Mouse (Mus musculus) limb, embryonic 14.5 days (tissue): Measurements from ENCODE around the gene Rbm33. TPM values are rescaled to one million over a fixed set of nuclear protein-coding genes. Genes with fewer than 3 reads are reported as not detected.

Source experiments
- ATAC-seq: fragments of 200-750 bp; cut with Nextera tagmentation; 2 replicates; pipeline ENCODE4 v1.8.0; 2017; ENCODE audit warnings: low read depth, moderate number of reproducible peaks, moderate TSS enrichment; ENCODE audit not compliant: low FRiP score
- DNase-seq: peaks from one replicate; pipeline ENCODE4 v3.0.0-alpha.2; 2015; ENCODE audit warnings: low spot score
- H3K27ac ChIP-seq: fragments of 300-500 bp; sonication (generic); replicated peaks from 2 replicates; pipeline ENCODE4 v1.5.1; 2014; ENCODE audit warnings: low read depth, mild to moderate bottlenecking, low read length, moderate library complexity, mixed read lengths
- H3K27me3 ChIP-seq: fragments of 300-500 bp; sonication (generic); 2 replicates; pipeline ENCODE4 v1.6.1; 2014; ENCODE audit warnings: low read length, mixed read lengths; ENCODE audit not compliant: control insufficient read depth, insufficient read depth
- H3K36me3 ChIP-seq: fragments of 300-500 bp; sonication (generic); 2 replicates; pipeline ENCODE4 v1.6.1; 2014; ENCODE audit warnings: mild to moderate bottlenecking, low read length, moderate library complexity, mixed read lengths; ENCODE audit not compliant: control insufficient read depth, insufficient read depth
- H3K4me1 ChIP-seq: fragments of 300-500 bp; sonication (generic); 2 replicates; pipeline ENCODE4 v1.6.1; 2014; ENCODE audit warnings: antibody characterized with exemption, low read length, mixed read lengths; ENCODE audit not compliant: control insufficient read depth, insufficient read depth
- H3K4me2 ChIP-seq: fragments of 300-500 bp; sonication (generic); replicated peaks from 2 replicates; pipeline ENCODE4 v1.6.1; 2014; ENCODE audit warnings: low read depth, mild to moderate bottlenecking, low read length, moderate library complexity; ENCODE audit not compliant: severe bottlenecking
- H3K4me3 ChIP-seq: fragments of 300-500 bp; sonication (generic); replicated peaks from 2 replicates; pipeline ENCODE4 v1.5.1; 2014; ENCODE audit warnings: low read length
- H3K9ac ChIP-seq: fragments of 300-500 bp; sonication (generic); 2 replicates; pipeline ENCODE4 v1.6.1; 2014; ENCODE audit warnings: mild to moderate bottlenecking, low read depth, low read length, moderate library complexity; ENCODE audit not compliant: severe bottlenecking
- H3K9me3 ChIP-seq: fragments of 300-500 bp; sonication (generic); 2 replicates; pipeline ENCODE4 v1.6.1; 2016; ENCODE audit warnings: low read length; ENCODE audit not compliant: control insufficient read depth
- POLR2A ChIP-seq: fragments of 200-500 bp; IDR thresholded peaks from 2 replicates; pipeline ENCODE4 v1.8.0; 2012; ENCODE audit warnings: inconsistent platforms, mild to moderate bottlenecking, moderate library complexity, borderline replicate concordance; ENCODE audit not compliant: insufficient read depth, insufficient read length; ENCODE audit errors: extremely low read depth
- WGBS: fragments of 180-500 bp; shearing (Covaris S2); extraction: QIAGEN DNeasy Blood & Tissue Kit; methylation state at CpG from one replicate; pipeline ENCODE4 v1.1.7; 2014; 5-methylcytosine and 5-hydroxymethylcytosine counted together
- polyA plus RNA-seq, 2 experiments: library from polyadenylated mRNA; depleted of rRNA in 1 of 2; stranded (reverse) in 1 of 2; unstranded in 1 of 2; fragments of >200 nt; fragmentation: Nextera tagmentation in 1 of 2; extraction: Ambion mirVana in 1 of 2; gene quantifications; 2 replicates each; pipeline versions ENCODE4 v1.2.1 to v1.2.3; 2012 to 2014

Rbm33 gene
- polyA plus RNA-seq, 2 experiments = 19.3 to 43.9 TPM

DNA sequence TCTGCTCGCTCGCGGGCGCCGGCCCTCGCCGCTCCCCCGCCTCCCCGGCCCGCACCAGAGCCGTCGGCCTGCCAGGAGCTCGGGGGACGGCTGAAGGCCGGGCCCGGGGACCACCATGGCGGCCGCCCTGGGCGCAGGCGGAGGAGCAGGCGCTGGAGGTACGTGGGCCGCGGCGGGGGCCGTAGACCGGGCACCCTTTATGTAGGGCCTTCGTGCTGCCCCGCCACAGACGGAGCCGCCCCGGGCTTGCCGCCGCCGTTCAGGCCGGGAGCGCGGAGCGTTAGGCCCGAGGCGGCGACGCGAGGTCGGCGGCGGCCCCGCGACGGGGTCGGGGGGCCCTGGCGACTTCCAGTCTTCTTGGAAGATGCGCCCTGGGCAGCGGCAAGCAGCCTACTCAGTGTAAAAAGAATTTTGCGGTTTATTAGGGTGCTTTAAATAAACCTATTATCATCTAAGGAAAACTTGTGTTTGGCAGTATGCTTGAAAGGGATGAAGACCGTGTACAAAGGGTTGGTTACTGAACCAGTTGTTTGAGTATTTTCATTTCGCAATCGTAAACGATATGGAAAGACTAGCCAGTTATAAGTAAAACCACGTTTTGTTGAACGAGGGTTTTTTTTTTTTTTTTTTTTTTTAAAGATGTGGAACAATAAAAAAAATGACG, 464 bp downstream of the Rbm33 start:
- Histone ChIP-seq H3K9me3 (no peaks in the 10 kb centered on the region), H3K27ac (peak overlapping the region; percentile 100), H3K36me3 (no peaks in the 10 kb centered on the region), H3K4me1 (peaks cover 14% of the 10 kb centered on the region), H3K4me2 (peak overlapping the region; percentile 56), H3K27me3 (no peaks in the 10 kb centered on the region), H3K9ac (peak overlapping the region; percentile 100), H3K4me3 (peak overlapping the region; percentile 97)
- ATAC-seq (no peak; the same call in 1 of the 2 replicates), DNase-seq (peak; percentile 16)
- WGBS = under 1% methylated on average over 33 of the region's 62 CpGs
- no peak for TF ChIP-seq POLR2A

- Histone ChIP-seq H3K4me1 (peaks cover 14% of the 10 kb centered on the region), H3K9me3 (no peaks in the 10 kb centered on the region), H3K4me3 (peak overlapping the region; percentile 97), H3K4me2 (peak overlapping the region; percentile 56), H3K27ac (no peak overlapping the region), H3K27me3 (no peaks in the 10 kb centered on the region), H3K36me3 (no peaks in the 10 kb centered on the region), H3K9ac (peak overlapping the region; percentile 100)
- TF ChIP-seq POLR2A = no peak
- 5% methylated on average over 3 of the region's 3 CpGs for WGBS
- ATAC-seq (no peak), DNase-seq (peak; percentile 19)
Observed at GRCm38 (mm10) chr5:28317917-28318267, 971 bp downstream of the Rbm33 start.

GRCm38 (mm10) chr5:28318671-28319070, 1.8 kb downstream of the Rbm33 start:
- no peak for DNase-seq
- H3K27ac ChIP-seq = no peak overlapping the region
- peaks cover 14% of the 10 kb centered on the region for H3K4me1 ChIP-seq
- 70% methylated on average over 2 of the region's 2 CpGs for WGBS
- no peak for ATAC-seq
- H3K9ac ChIP-seq = no peak overlapping the region
- no peaks in the 10 kb centered on the region for H3K36me3 ChIP-seq
- peak overlapping the region; percentile 97 for H3K4me3 ChIP-seq
- H3K4me2 ChIP-seq = peak overlapping the region; percentile 56
- H3K27me3 ChIP-seq = no peaks in the 10 kb centered on the region
- no peaks in the 10 kb centered on the region for H3K9me3 ChIP-seq
- no peak for TF ChIP-seq POLR2A

DNA sequence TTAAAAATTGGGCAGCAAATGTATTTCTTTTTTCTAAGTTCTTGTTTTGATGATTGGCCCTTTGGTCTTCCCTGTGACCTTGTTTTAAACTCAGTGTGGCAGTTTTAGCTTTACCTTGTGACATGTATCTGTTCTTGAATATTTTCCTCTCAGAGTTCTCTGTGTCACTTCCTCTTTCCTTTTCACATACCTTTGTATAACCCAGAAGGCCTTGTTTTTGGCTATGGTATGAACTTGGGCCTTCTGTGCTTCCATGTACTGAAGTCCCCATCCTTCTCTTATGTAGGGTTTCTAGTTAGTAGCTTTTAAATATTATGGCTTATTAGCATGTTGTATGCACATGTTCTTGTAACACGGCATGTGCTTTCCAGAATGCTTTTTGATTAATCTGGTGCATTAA, 4.8 kb downstream of the Rbm33 start:
- Histone ChIP-seq H3K36me3 (no peaks in the 10 kb centered on the region), H3K4me1 (peaks cover 14% of the 10 kb centered on the region), H3K9ac (no peak overlapping the region), H3K27ac (no peak overlapping the region), H3K4me3 (no peak overlapping the region), H3K4me2 (no peak overlapping the region), H3K9me3 (no peaks in the 10 kb centered on the region), H3K27me3 (no peaks in the 10 kb centered on the region)
- WGBS = 95% methylated on average over 1 of the region's 1 CpGs
- TF ChIP-seq POLR2A = no peak
- DNase-seq (no peak), ATAC-seq (no peak)

- WGBS = 89% methylated on average over 3 of the region's 3 CpGs
Observed at GRCm38 (mm10) chr5:28322189-28322588, 5.3 kb downstream of the Rbm33 start.

More at GRCm38 (mm10) chr5:28322189-28322588, 5.3 kb downstream of the Rbm33 start:
- no peak overlapping the region for H3K4me3 ChIP-seq
- no peak for TF ChIP-seq POLR2A
- ATAC-seq (no peak), DNase-seq (no peak)
- no peak overlapping the region for H3K4me2 ChIP-seq
- H3K9ac ChIP-seq = no peak overlapping the region
- no peaks in the 10 kb centered on the region for H3K27me3 ChIP-seq
- H3K9me3 ChIP-seq = no peaks in the 10 kb centered on the region
- peaks cover 14% of the 10 kb centered on the region for H3K4me1 ChIP-seq
- H3K36me3 ChIP-seq = no peaks in the 10 kb centered on the region
- H3K27ac ChIP-seq = no peak overlapping the region
